Mouse (Mus musculus) liver, embryonic 14.5 days (tissue): ENCODE data around the gene Vil1. TPM values are rescaled to one million over a fixed set of nuclear protein-coding genes. Genes with fewer than 3 reads are reported as not detected.

Experiments
- ATAC-seq: fragments of 200-750 bp; cut with Nextera tagmentation; 2 replicates; pipeline ENCODE4 v1.8.0; 2017; ENCODE audit warnings: moderate number of reproducible peaks, mild to moderate bottlenecking, moderate library complexity; ENCODE audit not compliant: insufficient read depth
- DNase-seq, 3 experiments: peaks; one replicate each; pipeline ENCODE4 v3.0.0-alpha.2; 2012 to 2013; ENCODE audit warnings: low read depth in 3 of 3, low spot score in 3 of 3
- H3K27ac ChIP-seq: fragments of 300-500 bp; sonication (generic); 2 replicates; pipeline ENCODE4 v1.5.1; 2014; ENCODE audit warnings: moderate library complexity, mild to moderate bottlenecking, control low read depth, inconsistent platforms
- H3K27me3 ChIP-seq: fragments of 300-500 bp; sonication (generic); 2 replicates; pipeline ENCODE4 v1.6.1; 2014; ENCODE audit warnings: mild to moderate bottlenecking, low read length, moderate library complexity; ENCODE audit not compliant: control insufficient read depth, insufficient read depth
- H3K36me3 ChIP-seq: fragments of 300-500 bp; sonication (generic); replicated peaks from 2 replicates; pipeline ENCODE4 v1.6.1; 2014; ENCODE audit warnings: low read depth; ENCODE audit not compliant: control insufficient read depth, insufficient read depth
- H3K4me1 ChIP-seq, 2 experiments: fragments of 200-500 bp in 1 of 2; fragments of 300-500 bp in 1 of 2; sonication (generic) in 1 of 2; replicated peaks; 2 replicates each; pipeline ENCODE4 v1.6.1; 2012 to 2014; ENCODE audit warnings: antibody characterized with exemption in 1 of 2, inconsistent platforms in 1 of 2, low read length in 1 of 2; ENCODE audit not compliant: control insufficient read depth in 2 of 2, insufficient read depth in 2 of 2
- H3K4me2 ChIP-seq: fragments of 300-500 bp; sonication (generic); 2 replicates; pipeline ENCODE4 v1.6.1; 2014; ENCODE audit warnings: low read depth, mild to moderate bottlenecking, control low read depth, moderate library complexity
- H3K4me3 ChIP-seq, 2 experiments: fragments of 200-500 bp in 1 of 2; fragments of 300-500 bp in 1 of 2; sonication (generic) in 1 of 2; 2 replicates each; pipeline ENCODE4 v1.5.1; 2012 to 2014; ENCODE audit warnings: low read depth in 2 of 2, low read length in 2 of 2, mild to moderate bottlenecking in 2 of 2, control low read depth in 1 of 2, inconsistent platforms in 1 of 2, moderate library complexity in 1 of 2; ENCODE audit not compliant: insufficient read depth in 1 of 2
- H3K9ac ChIP-seq: fragments of 300-500 bp; sonication (generic); replicated peaks from 2 replicates; pipeline ENCODE4 v1.6.1; 2014; ENCODE audit warnings: mild to moderate bottlenecking, control low read depth, moderate library complexity
- H3K9me3 ChIP-seq: fragments of 300-500 bp; sonication (generic); 2 replicates; pipeline ENCODE4 v1.6.1; 2016; ENCODE audit warnings: low read length, mixed read lengths; ENCODE audit not compliant: control insufficient read depth
- CTCF ChIP-seq: IDR thresholded peaks from 2 replicates; pipeline ENCODE4 v1.5.1; 2016; ENCODE audit warnings: antibody characterized with exemption, low read depth, control low read depth
- EP300 ChIP-seq: IDR thresholded peaks from 2 replicates; pipeline ENCODE4 v1.6.1; 2016; ENCODE audit warnings: antibody characterized with exemption, low read depth
- WGBS: fragments of 180-500 bp; shearing (Covaris S2); extraction: QIAGEN DNeasy Blood & Tissue Kit; methylation state at CpG from one replicate; pipeline ENCODE4 v1.1.7; 2014; ENCODE audit not compliant: insufficient replicate concordance; 5-methylcytosine and 5-hydroxymethylcytosine counted together
- polyA plus RNA-seq, 2 experiments: library from polyadenylated mRNA; depleted of rRNA in 1 of 2; stranded (reverse) in 1 of 2; unstranded in 1 of 2; fragments of >200 nt; fragmentation: Nextera tagmentation in 1 of 2; extraction: Ambion mirVana in 1 of 2; gene quantifications; 2 replicates each; pipeline versions ENCODE4 v1.2.1 to v1.2.3; 2012 to 2014

The Vil1 gene
- polyA plus RNA-seq, 2 experiments: 0.39 to 0.50 TPM

DNA sequence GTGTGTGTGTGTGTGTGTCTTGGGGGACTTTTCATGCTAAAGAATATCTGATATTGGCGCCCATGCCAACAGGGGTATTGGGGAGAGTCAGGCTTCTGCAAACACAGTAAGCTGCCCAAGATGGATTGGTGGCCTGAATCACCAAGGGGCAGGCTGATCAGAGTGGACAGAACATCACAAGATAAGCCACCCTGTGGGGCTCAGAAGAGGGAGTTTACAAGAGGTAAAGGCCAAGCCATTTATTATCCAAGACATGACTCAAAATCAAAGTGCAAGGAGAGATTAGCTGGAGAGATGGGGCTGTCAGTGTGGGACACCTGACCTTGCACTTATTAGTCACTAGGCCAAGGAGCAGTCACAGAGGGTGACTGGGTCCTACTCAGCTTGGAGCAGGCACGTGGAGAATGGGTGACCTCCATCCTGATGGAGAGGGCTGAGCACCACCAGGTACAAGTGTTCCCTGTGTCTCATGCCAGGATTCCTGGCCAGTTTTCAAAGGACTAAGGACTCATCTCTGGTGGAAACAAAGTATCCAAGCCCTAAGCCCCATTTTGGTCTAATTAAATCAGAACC, 2.7 kb downstream of the Vil1 start:
- Histone ChIP-seq H3K27ac (no peak overlapping the region), H3K36me3 (no peaks in the 10 kb centered on the region), H3K4me3 (no peak overlapping the region), H3K4me2 (no peak overlapping the region), H3K9me3 (peaks cover 8% of the 10 kb centered on the region), H3K9ac (no peak overlapping the region), H3K4me1 (peaks cover 5 to 16% of the 10 kb centered on the region in 2 experiments; a peak in 3 of 4 replicates), H3K27me3 (no peaks in the 10 kb centered on the region)
- no peak for DNase-seq
- TF ChIP-seq CTCF (no peak), EP300 (no peak)
- no peak for ATAC-seq
- WGBS: 30% methylated on average over 2 of the region's 2 CpGs

DNA sequence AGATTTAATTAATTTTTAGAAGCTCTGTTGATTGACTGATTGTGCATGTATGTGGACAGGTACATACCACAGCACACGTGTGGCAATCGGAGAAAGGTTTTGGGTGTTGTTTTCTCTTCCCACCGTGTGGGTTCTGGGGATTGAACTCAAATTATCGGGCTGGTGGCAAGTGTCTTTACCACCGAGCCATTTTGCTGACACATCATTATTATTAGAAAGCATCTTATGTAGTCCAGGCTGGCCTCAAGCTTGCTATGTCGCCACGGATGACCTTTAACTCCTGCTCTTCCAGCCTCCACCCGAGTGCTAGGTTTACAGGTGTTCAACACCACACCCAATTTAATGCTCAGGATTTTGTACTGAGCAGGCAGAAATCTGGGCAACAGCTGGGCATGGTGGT, 3.5 kb downstream of the Vil1 start:
- no peaks in the 10 kb centered on the region for H3K36me3 ChIP-seq
- no peaks in the 10 kb centered on the region for H3K27me3 ChIP-seq
- H3K9ac ChIP-seq: no peak overlapping the region
- DNase-seq: no peak
- H3K9me3 ChIP-seq: peaks cover 8% of the 10 kb centered on the region
- peaks cover 5 to 16% of the 10 kb centered on the region in 2 experiments; a peak in 3 of 4 replicates for H3K4me1 ChIP-seq
- no peak overlapping the region for H3K4me3 ChIP-seq
- TF ChIP-seq CTCF: no peak
- no peak for TF ChIP-seq EP300
- no peak overlapping the region for H3K4me2 ChIP-seq
- ATAC-seq: no peak
- WGBS: 66% methylated on average over 8 of the region's 8 CpGs
- no peak overlapping the region for H3K27ac ChIP-seq

DNA sequence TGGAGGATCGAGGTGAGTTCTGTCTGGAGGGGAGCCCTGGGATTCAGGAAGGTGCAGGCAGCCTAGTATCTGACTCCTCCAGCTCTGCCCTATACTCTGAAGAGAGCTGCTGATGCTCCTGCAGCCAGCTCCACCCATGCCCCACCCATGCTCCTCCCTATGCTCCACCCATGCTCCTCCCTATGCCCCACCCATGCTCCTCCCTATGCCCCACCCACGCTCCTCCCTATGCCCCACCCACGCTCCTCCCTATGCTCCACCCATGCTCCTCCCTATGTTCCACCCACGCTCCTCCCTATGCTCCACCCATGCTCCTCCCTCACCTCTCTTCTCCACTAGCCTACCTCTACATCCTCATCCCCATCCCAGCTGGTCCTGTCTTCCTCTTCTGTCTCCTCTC, 6.0 kb downstream of the Vil1 start:
- TF ChIP-seq EP300 (no peak), CTCF (no peak)
- 34% methylated on average over 4 of the region's 4 CpGs for WGBS
- Histone ChIP-seq H3K4me2 (no peak overlapping the region), H3K9ac (no peak overlapping the region), H3K27ac (no peak overlapping the region), H3K4me3 (no peak overlapping the region), H3K36me3 (no peaks in the 10 kb centered on the region), H3K9me3 (peaks cover 8% of the 10 kb centered on the region), H3K4me1 (peaks cover 5 to 16% of the 10 kb centered on the region in 2 experiments; a peak in 3 of 4 replicates), H3K27me3 (no peaks in the 10 kb centered on the region)
- ATAC-seq (peak; percentile 76), DNase-seq (peak in 1 of 3 experiments; percentile 43)

DNA sequence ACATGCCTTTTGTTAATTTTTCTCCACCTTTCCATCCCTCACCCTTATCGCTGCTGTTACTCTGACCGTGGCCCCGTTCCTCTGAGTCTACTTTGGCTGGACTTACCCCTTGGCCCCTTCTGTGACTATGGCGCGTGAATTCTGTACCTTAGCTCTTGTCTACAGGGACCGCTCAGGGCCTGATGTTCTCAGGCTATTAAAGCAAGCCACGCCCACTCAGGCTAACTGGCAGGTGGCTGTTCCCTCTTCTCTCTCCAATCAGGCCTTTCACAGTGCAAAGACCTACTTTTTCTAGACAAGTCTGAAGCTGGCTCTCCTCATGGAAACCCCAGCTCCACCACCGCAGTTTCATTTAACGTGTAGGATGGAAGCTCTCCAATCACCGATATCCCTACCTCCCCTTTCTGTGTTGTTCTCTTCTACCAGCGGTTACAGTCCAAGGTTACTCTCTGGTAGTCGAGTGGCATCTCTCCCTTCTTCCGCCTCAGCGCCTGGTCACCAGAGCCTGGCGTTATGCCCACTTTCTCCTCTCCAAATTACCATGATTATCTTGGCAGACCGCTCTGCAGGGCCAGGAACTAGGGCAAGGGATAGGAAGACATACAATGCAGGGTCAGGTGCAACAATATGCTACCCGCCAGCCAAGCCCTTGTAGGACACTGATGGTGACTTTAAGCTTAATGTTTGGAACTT, 9.7 kb downstream of the Vil1 start:
- no peaks in the 10 kb centered on the region for H3K27me3 ChIP-seq
- TF ChIP-seq EP300 (no peak), CTCF (no peak)
- 69% methylated on average over 17 of the region's 17 CpGs for WGBS
- no peaks in the 10 kb centered on the region for H3K36me3 ChIP-seq
- H3K27ac ChIP-seq: no peak overlapping the region
- ATAC-seq: no peak
- H3K9ac ChIP-seq: no peak overlapping the region
- H3K4me3 ChIP-seq: no peak overlapping the region
- no peak overlapping the region for H3K4me2 ChIP-seq
- peaks cover 8% of the 10 kb centered on the region for H3K9me3 ChIP-seq
- DNase-seq: no peak
- peaks cover 5 to 11% of the 10 kb centered on the region in 2 experiments; a peak in 3 of 4 replicates for H3K4me1 ChIP-seq

DNA sequence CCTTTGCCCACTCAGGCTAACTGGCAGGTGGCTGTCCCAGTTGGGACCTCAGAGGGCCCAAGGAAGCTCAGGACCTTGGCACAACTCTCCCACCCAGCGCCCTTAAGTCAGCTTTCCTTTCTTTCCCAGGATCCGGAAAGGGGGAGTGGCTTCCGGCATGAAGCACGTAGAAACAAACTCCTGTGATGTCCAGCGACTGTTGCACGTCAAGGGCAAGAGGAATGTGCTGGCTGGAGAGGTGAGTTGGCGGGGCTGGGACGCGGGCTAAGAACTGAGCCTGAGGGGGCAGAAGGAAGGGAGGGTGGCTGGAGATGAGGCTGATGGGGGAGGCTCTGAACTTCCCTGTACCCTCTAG, 10.2 kb downstream of the Vil1 start:
- H3K36me3 ChIP-seq: no peaks in the 10 kb centered on the region
- no peak for TF ChIP-seq CTCF
- TF ChIP-seq EP300: no peak

More for the DNA sequence above, 10.2 kb downstream of the Vil1 start:
- no peak overlapping the region for H3K4me2 ChIP-seq
- peaks cover 8% of the 10 kb centered on the region for H3K9me3 ChIP-seq
- no peaks in the 10 kb centered on the region for H3K27me3 ChIP-seq
- ATAC-seq: no peak
- H3K9ac ChIP-seq: no peak overlapping the region
- WGBS: 60% methylated on average over 9 of the region's 9 CpGs
- no peak overlapping the region for H3K27ac ChIP-seq
- DNase-seq: no peak
- H3K4me3 ChIP-seq: no peak overlapping the region
- H3K4me1 ChIP-seq: peaks cover under 1 to 6% of the 10 kb centered on the region in 2 experiments; a peak in 3 of 4 replicates
